Mouse (Mus musculus): ENCODE results near the gene Elof1. TPM values are rescaled to one million over a fixed set of nuclear protein-coding genes. Genes with fewer than 3 reads are reported as not detected.
A peak's percentile ranks its signal among the peaks of the same experiment; 100 is the strongest.

The Elof1 gene
- polyA plus RNA-seq, 1 experiment = not detected

DNA sequence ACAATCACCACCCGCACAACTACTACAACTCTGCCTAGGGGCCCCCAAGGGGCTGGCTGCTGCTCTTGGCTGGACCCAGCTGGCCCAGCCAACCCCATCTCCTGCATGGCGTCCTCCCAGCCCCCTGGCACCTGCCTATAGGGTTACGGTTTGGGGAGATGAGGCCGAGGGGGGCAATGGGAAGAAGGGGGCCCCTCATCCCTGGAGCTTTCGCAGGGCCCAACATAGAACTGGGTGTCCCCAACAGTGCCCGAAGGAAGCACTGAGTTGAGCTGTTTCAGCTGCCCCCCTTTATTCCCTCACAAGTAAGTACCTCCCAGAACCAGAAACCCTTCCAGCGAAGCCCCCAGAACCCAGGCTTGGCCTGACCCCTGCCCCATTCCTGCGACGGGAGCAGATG lies 8.8 kb downstream of the Elof1 start:
- H3K4me3 ChIP-seq (ENCODE audit: insufficient read depth, low read depth, low read length) = no peak overlapping the region
- no peaks in the 10 kb centered on the region for H3K4me1 ChIP-seq (ENCODE audit: control insufficient read depth, insufficient read depth, low read length)
- WGBS = 91% methylated on average over 9 of the region's 9 CpGs
- H3K27ac ChIP-seq (ENCODE audit: insufficient read depth, low read depth, low read length) = no peak overlapping the region
- TF ChIP-seq POLR2A (IDR thresholded peaks at IDR 0.05; ENCODE audit: insufficient read depth, low read depth, low read length) (no peak), CTCF (IDR thresholded peaks at IDR 0.05; ENCODE audit: insufficient read depth, low read depth, low read length) (no peak)

DNA sequence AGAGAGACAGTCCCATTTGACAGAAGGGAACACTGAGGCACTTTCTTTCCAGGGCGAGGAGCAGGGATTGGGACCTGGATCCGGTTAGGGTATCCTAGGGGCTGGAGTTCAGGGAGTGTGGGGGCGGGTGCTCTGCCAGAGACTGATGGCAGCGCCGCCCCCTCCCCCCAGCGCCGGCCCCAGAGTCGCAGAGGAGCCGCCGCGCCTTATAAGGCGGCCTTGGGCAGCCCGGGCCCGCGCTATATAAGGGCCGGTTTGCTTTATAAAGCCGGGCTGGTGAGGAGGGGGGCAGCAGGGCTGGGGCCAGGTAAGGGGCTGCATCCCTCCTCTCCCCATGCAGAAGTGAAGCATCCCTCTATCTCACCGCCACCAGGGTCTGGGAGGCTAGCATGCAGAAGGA lies 17.1 kb downstream of the Elof1 start:
- H3K27ac ChIP-seq (ENCODE audit: insufficient read depth, low read depth, low read length) = no peak overlapping the region
- WGBS = 10% methylated on average over 18 of the region's 18 CpGs

DNA sequence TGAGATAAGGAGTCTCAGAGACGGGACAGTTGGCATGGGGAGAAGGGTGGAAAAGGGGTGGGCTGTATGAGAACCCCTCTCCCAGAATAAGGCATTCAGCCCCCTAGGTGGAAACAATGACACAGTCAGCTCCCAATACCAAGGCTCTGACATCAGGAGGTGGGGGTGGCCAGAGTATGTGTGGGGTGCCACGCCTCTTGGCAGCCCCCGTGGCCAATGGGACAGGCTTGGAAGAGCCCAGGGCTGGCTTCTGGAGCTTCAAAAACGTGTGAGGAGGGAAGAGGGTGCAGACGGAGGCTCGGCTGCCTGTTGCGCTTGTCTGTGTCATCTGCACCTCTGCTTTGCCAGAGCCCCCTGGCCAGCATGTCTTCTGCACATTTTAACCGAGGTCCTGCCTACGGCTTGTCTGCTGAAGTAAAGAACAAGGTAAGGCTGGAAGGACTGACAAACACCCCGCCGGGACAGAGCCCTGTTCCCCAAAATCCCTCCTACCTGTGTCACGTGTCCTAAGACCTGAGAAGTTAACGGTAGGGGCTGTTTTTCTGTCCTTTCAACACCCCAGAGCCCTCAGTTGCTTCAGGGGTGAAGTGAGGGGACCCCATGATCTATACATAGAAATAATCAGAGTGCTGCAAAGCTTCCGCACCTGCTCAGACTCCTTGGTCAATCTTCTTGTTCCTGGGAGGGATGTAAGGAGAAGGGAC lies 17.8 kb downstream of the Elof1 start, which contains the start of gene Cnn1:
Cnn1 (plus strand) TSS at position 224 of the 704 bp plus-strand sequence.
- TF ChIP-seq CTCF (IDR thresholded peaks at IDR 0.05; ENCODE audit: insufficient read depth, low read depth, low read length) (no peak), POLR2A (IDR thresholded peaks at IDR 0.05; ENCODE audit: insufficient read depth, low read depth, low read length) (no peak)
- H3K27ac ChIP-seq (ENCODE audit: insufficient read depth, low read depth, low read length) = no peak within 1 kb of the TSS
- H3K4me1 ChIP-seq (ENCODE audit: control insufficient read depth, insufficient read depth, low read length) = peaks cover 8% of the 10 kb centered on the region
- H3K4me3 ChIP-seq (ENCODE audit: insufficient read depth, low read depth, low read length) = no peak within 1 kb of the TSS
- 10% methylated on average over 14 of the region's 14 CpGs for WGBS

More for the DNA sequence above, 17.1 kb downstream of the Elof1 start:
- no peak overlapping the region for H3K4me3 ChIP-seq (ENCODE audit: insufficient read depth, low read depth, low read length)
- H3K4me1 ChIP-seq (ENCODE audit: control insufficient read depth, insufficient read depth, low read length) = peaks cover 8% of the 10 kb centered on the region
- TF ChIP-seq CTCF (IDR thresholded peaks at IDR 0.05; ENCODE audit: insufficient read depth, low read depth, low read length) (no peak), POLR2A (IDR thresholded peaks at IDR 0.05; ENCODE audit: insufficient read depth, low read depth, low read length) (no peak)

DNA sequence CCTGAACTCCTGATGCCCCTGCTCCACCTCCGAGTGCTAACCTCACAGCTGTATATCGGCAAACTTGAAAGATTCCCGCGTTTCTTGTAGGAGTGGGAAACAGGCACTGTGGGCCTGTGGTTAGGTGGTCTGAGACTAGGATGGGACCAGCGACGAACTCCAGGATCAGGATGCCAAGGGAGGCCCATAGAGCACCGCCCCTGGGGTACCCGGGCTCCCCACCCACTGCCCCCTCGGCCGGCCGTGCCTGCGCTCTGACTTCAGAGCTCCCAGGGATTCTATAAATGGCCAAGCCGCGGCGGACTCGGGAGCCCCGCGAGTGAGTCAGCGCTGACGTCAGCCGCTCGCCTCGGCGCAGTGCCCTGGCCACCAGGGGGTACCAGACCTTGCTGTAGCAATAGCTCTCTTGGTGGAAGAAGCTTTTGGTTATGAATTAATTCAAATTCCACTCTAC lies 21.1 kb downstream of the Elof1 start:
- H3K27ac ChIP-seq (ENCODE audit: insufficient read depth, low read depth, low read length) = no peak overlapping the region
- peak; percentile 55 for TF ChIP-seq CTCF (IDR thresholded peaks at IDR 0.05; ENCODE audit: insufficient read depth, low read depth, low read length)
- no peak for TF ChIP-seq POLR2A (IDR thresholded peaks at IDR 0.05; ENCODE audit: insufficient read depth, low read depth, low read length)
- H3K4me1 ChIP-seq (ENCODE audit: control insufficient read depth, insufficient read depth, low read length) = peaks cover 8% of the 10 kb centered on the region
- H3K4me3 ChIP-seq (ENCODE audit: insufficient read depth, low read depth, low read length) = peak overlapping the region; percentile 35
- 3% methylated on average over 24 of the region's 24 CpGs for WGBS

DNA sequence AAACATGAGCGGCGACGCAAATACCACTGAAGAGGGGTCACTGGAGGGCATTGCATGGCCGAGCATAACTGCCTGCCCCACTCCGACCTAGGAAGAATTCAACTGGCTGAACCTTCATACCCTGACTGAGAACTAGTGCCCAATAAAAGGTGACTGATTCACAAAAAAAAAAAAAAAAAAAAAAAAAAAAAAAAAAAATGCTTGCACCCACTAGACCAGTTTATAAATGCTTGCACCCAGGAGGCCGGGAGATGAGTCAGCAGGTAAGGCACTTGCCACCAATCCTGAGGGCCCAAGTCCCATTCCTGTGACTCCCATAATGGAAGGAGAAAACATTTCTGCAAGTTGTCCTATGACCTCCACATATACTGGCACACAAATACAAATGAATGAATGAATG lies 24.2 kb downstream of the Elof1 start:
- TF ChIP-seq CTCF (IDR thresholded peaks at IDR 0.05; ENCODE audit: insufficient read depth, low read depth, low read length) (no peak), POLR2A (IDR thresholded peaks at IDR 0.05; ENCODE audit: insufficient read depth, low read depth, low read length) (no peak)
- peaks cover 5% of the 10 kb centered on the region for H3K4me1 ChIP-seq (ENCODE audit: control insufficient read depth, insufficient read depth, low read length)
- no peak overlapping the region for H3K4me3 ChIP-seq (ENCODE audit: insufficient read depth, low read depth, low read length)
- 85% methylated on average over 6 of the region's 6 CpGs for WGBS
- H3K27ac ChIP-seq (ENCODE audit: insufficient read depth, low read depth, low read length) = no peak overlapping the region

DNA sequence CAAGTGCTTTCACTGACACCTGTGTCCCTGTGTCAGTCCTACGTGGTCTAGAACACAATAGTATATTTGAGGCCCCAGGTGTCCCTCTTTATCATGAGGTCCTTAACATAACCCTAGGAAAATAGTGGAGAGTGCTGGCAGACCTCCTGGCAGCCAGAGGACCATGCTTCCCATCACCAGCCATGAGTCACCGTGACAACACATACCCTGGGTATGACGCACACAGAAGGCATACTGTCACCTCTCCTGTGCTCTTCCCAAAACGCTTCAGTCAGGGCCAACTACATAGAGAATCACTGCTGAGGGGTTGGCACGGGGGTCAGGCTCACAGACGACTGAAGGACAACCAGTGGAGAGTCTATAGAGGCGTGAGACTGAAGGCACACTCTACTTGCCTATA lies 27.0 kb downstream of the Elof1 start:
- Histone ChIP-seq H3K27ac (ENCODE audit: insufficient read depth, low read depth, low read length) (no peak overlapping the region), H3K4me3 (ENCODE audit: insufficient read depth, low read depth, low read length) (no peak overlapping the region), H3K4me1 (ENCODE audit: control insufficient read depth, insufficient read depth, low read length) (peaks cover 5% of the 10 kb centered on the region; the same call in 1 of the 2 replicates)
- no peak for TF ChIP-seq POLR2A (IDR thresholded peaks at IDR 0.05; ENCODE audit: insufficient read depth, low read depth, low read length)
- no peak for TF ChIP-seq CTCF (IDR thresholded peaks at IDR 0.05; ENCODE audit: insufficient read depth, low read depth, low read length)
- 81% methylated on average over 7 of the region's 7 CpGs for WGBS

DNA sequence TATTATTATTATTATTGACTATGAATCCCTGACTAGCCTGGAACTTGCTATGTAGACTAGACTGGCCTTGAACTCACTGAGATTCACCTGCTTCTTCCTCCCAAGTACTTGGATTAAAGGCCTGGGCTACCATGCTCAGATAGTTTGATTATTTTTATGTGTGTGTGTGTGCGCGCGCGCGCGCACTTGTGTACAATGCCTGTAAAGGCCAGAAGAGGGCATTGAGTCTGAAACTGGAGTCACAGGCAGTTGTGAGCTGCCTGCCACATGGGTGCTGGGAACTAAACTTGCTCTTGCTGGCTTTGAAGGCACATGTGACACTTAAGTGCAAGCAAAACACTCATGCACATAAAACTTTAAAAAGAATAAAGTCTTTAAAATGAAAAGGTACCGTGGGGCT lies 27.7 kb downstream of the Elof1 start:
- Histone ChIP-seq H3K4me3 (ENCODE audit: insufficient read depth, low read depth, low read length) (no peak overlapping the region), H3K4me1 (ENCODE audit: control insufficient read depth, insufficient read depth, low read length) (peaks cover 5% of the 10 kb centered on the region; the same call in 1 of the 2 replicates), H3K27ac (ENCODE audit: insufficient read depth, low read depth, low read length) (no peak overlapping the region)
- WGBS = 100% methylated on average over 7 of the region's 7 CpGs
- TF ChIP-seq CTCF (IDR thresholded peaks at IDR 0.05; ENCODE audit: insufficient read depth, low read depth, low read length) (no peak), POLR2A (IDR thresholded peaks at IDR 0.05; ENCODE audit: insufficient read depth, low read depth, low read length) (no peak)

DNA sequence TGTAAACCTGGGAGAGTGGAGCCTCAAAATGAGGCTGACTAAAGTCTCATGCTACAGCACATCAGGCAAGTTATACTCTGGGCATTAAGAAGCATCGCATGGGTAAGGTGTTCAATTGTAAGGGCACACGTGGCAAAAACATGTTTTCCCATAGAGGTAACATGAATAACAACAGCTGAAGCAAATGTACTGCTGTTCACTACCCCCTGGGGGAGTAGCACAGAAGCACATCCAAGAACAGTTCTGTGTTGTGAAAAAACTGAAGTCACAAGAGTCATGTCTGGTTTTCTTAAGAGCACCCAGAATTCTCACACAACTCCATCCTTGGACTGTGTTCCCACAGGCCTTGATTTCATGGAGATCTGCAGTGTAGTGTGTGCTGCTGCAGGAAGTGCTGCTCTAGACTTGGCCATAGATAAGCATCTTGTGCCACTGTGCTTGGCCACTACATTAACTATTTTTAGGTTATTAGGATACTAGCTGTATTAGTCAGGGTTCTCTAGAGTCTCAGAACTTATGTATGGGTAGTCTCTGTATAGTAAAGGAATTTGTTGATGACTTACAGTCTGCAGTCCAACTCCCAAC lies 29.8 kb downstream of the Elof1 start:
- 93% methylated on average over 2 of the region's 2 CpGs for WGBS
- Histone ChIP-seq H3K4me1 (ENCODE audit: control insufficient read depth, insufficient read depth, low read length) (peaks cover 11% of the 10 kb centered on the region), H3K27ac (ENCODE audit: insufficient read depth, low read depth, low read length) (no peak overlapping the region), H3K4me3 (ENCODE audit: insufficient read depth, low read depth, low read length) (no peak overlapping the region)
- no peak for TF ChIP-seq CTCF (IDR thresholded peaks at IDR 0.05; ENCODE audit: insufficient read depth, low read depth, low read length)

DNA sequence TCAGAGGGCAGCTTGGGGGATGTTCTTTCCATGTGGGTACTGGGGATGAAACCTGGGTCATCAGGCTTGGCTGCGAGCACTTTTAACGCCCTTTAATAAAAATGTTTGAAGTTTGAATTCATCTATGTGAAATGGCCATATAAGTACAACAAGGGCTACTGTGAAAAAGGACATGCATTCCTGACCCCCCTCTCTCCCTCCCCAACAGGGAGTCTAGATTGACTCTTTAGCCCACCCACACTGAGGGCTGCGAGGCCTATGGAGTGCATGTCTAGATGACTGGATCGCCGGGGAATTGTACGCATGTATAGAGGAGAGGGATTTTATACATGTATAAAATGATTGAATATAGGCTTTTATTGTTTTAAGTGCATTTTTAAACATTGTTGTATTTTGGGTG lies 31.0 kb downstream of the Elof1 start:
- 77% methylated on average over 6 of the region's 6 CpGs for WGBS
- Histone ChIP-seq H3K27ac (ENCODE audit: insufficient read depth, low read depth, low read length) (no peak overlapping the region), H3K4me3 (ENCODE audit: insufficient read depth, low read depth, low read length) (peak overlapping the region; percentile 87), H3K4me1 (ENCODE audit: control insufficient read depth, insufficient read depth, low read length) (peaks cover 11% of the 10 kb centered on the region)
- TF ChIP-seq CTCF (IDR thresholded peaks at IDR 0.05; ENCODE audit: insufficient read depth, low read depth, low read length) = no peak
- no peak for TF ChIP-seq POLR2A (IDR thresholded peaks at IDR 0.05; ENCODE audit: insufficient read depth, low read depth, low read length)
